In genomic region chr12:70283116-70283731, GRCm38 (mm10) we compare ENCODE assay signal across 8 mouse cellular contexts. TPM values are rescaled to one million over a fixed set of nuclear protein-coding genes. Genes with fewer than 3 reads are reported as not detected.
A peak's percentile ranks its signal among the peaks of the same experiment; 100 is the strongest.
DNase-seq lines count a peak whose midpoint lies in the region; ATAC-seq and TF ChIP-seq lines count a peak whose summit lies in the region.
"Had no signal": no experiment of that assay in that cellular context is flagged by ENCODE, and none has a peak within 500 bp of the region (broad histone marks: within the 10 kb centered on the region; RNA-seq: fewer than 3 reads in every experiment).

No protein-coding gene starts in this region.

- no peaks in the 10 kb centered on the region for H3K4me1 ChIP-seq in liver, postnatal 0 days (ENCODE audit: insufficient read depth)

- H3K9me3 ChIP-seq in liver, postnatal 0 days (ENCODE audit: low read length): no peaks in the 10 kb centered on the region

- no peak overlapping the region for H3K27ac ChIP-seq in liver, postnatal 0 days (ENCODE audit: low read depth)

- DNase-seq in kidney, adult 9 months: peak; percentile 44
- DNase-seq in kidney, postnatal 4 days: no peak
- peak; percentile 62 for DNase-seq in adrenal gland, postnatal 14 days
- DNase-seq in cerebellum, adult 18-20 months: peak; percentile 60 to 65
- DNase-seq in kidney, postnatal 14 days: peak; percentile 17
- DNase-seq in liver, postnatal 0 days: no peak
- DNase-seq: midbrain, embryonic 14.5 days had no signal

- no peak for TF ChIP-seq CTCF in liver, postnatal 0 days (IDR thresholded peaks at IDR 0.05; ENCODE audit: low read depth)

- H3K27me3 ChIP-seq in liver, postnatal 0 days (ENCODE audit: insufficient read depth, low read length): no peaks in the 10 kb centered on the region

- H3K9ac ChIP-seq in liver, postnatal 0 days (replicated peaks): no peak overlapping the region

- H3K36me3 ChIP-seq in liver, postnatal 0 days (replicated peaks; ENCODE audit: insufficient read depth, low read length): no peaks in the 10 kb centered on the region

- ATAC-seq in monocyte, adult 5-6 weeks (replicated peaks; ENCODE audit: insufficient number of reproducible peaks, low FRiP score, low TSS enrichment, poor library complexity, severe bottlenecking): no peak
- no peak for ATAC-seq in liver, postnatal 0 days

- H3K4me3 ChIP-seq in liver, postnatal 0 days (ENCODE audit: low read depth, low read length): no peak overlapping the region

- no peak overlapping the region for H3K4me2 ChIP-seq in liver, postnatal 0 days (ENCODE audit: low read depth, low read length)

- WGBS in liver, postnatal 0 days (ENCODE audit: insufficient replicate concordance): 70% methylated on average over 10 of the region's 10 CpGs

- no peak for TF ChIP-seq EP300 in liver, postnatal 0 days (IDR thresholded peaks at IDR 0.05; ENCODE audit: low read depth)

RNA-seq across cellular contexts. Expression of gene Pygl, which starts 51.9 kb away (rescaled TPM):
- 93.4 and 126 TPM in 2 replicates for total RNA-seq in adrenal gland, postnatal 14 days (2021)
- 119 to 295 TPM (median 259 TPM) in 3 replicates for total RNA-seq in monocyte, adult 5-6 weeks (2017)
- polyA plus RNA-seq in liver, postnatal 0 days (2015; fragmentation: Nextera tagmentation; extraction: Ambion mirVana): 104 and 114 TPM in 2 replicates

Comparison
In these comparisons a context has a peak if more than half of its experiments do, and no peak if none do; other contexts are left out.
1. DNase-seq: peak in kidney, adult 9 months (single experiment), adrenal gland, postnatal 14 days (single experiment), cerebellum, adult 18-20 months (2 of 2) and kidney, postnatal 14 days (single experiment); none in kidney, postnatal 4 days (0 of 2) and liver, postnatal 0 days (single experiment).